Mouse (Mus musculus): ENCODE results near the gene Zbtb16. TPM values are rescaled to one million over a fixed set of nuclear protein-coding genes. Genes with fewer than 3 reads are reported as not detected.

Zbtb16 gene
- total and polyA plus RNA-seq, 3 experiments, result 0.34 to 3.0 (median 0.90) TPM

DNA sequence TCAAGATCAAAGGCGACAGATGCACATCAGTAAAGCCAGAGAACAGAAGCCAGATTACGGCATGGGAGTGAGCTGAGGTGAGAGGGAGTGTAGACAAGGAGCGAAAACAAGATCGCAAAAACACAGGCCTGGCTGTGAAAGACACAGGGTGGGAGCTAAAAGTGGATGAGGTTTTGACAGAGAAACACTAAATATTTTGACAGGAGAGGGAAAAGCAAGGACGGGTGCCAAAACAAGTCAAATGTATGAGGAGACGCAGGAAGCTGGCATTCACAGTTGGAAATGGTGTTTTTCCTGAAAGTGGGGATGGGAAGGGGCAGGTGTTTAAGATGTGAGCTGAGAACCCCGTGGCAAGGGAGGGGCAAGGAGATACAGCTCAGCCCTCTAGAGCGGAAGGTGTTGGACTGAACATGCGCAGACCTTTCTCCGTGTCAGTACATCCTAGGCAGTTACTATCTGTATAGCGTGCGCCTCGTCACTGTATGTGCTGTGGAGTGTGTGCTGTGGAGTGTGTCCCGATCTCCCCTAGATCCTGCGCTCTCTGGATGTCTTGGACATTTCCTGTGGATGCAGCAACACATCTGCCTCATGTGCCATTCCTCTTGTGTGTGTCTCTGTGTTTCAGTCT, 197.7 kb downstream of the Zbtb16 start:
- Histone ChIP-seq H3K4me1 (ENCODE audit: control insufficient read depth in 1 of 2, insufficient read depth in 2 of 2) (peaks cover 3 to 6% of the 10 kb centered on the region in 2 experiments; a peak in 1 of 4 replicates), H3K36me3 (replicated peaks in 1 of 2; ENCODE audit: control insufficient read depth in 1 of 2, insufficient read depth in 1 of 2, low read length in 1 of 2) (no peaks in the 10 kb centered on the region), H3K79me2 (replicated peaks; ENCODE audit: control insufficient read depth, extremely low read depth, insufficient read depth, poor library complexity, severe bottlenecking) (no peaks in the 10 kb centered on the region), H3K9me3 (replicated peaks; ENCODE audit: low read length) (peaks cover 2% of the 10 kb centered on the region), H3K9ac (ENCODE audit: insufficient read depth, low read depth) (no peak overlapping the region), H3K4me2 (ENCODE audit: insufficient read depth, low read depth, poor library complexity, severe bottlenecking) (no peak overlapping the region), H3K27me3 (replicated peaks) (peaks cover 62% of the 10 kb centered on the region), H3K4me3 (replicated peaks in 1 of 3; ENCODE audit: low read depth in 2 of 3, low read length in 2 of 3, poor library complexity in 1 of 3) (no peak overlapping the region), H3K27ac (ENCODE audit: insufficient read depth, low read depth) (no peak overlapping the region)
- TF ChIP-seq ZC3H11A (IDR thresholded peaks at IDR 0.05; ENCODE audit: low read depth, low read length), result no peak
- no peak for TF ChIP-seq MEF2A (IDR thresholded peaks at IDR 0.05; ENCODE audit: borderline replicate concordance, low read depth, low read length)
- TF ChIP-seq JUND (conservative IDR thresholded peaks at IDR 0.05; ENCODE audit: low read depth, low read length), result no peak
- no peak for TF ChIP-seq TBP (conservative IDR thresholded peaks at IDR 0.05; ENCODE audit: low read depth, low read length)
- no peak for TF ChIP-seq GABPA (IDR thresholded peaks at IDR 0.05; ENCODE audit: insufficient replicate concordance, low read depth, low read length)
- TF ChIP-seq POLR2A (IDR thresholded peaks at IDR 0.05; ENCODE audit: low read depth, low read length), result no peak
- TF ChIP-seq RCOR1 (conservative IDR thresholded peaks at IDR 0.05; ENCODE audit: low read depth, low read length), result no peak
- no peak for TF ChIP-seq ZNF384 (IDR thresholded peaks at IDR 0.05; ENCODE audit: low read depth, low read length)
- TF ChIP-seq UBTF (IDR thresholded peaks at IDR 0.05; ENCODE audit: low read depth, low read length), result no peak
- TF ChIP-seq ZKSCAN1 (IDR thresholded peaks at IDR 0.05; ENCODE audit: borderline replicate concordance, low read depth, low read length), result no peak
- TF ChIP-seq SIN3A (IDR thresholded peaks at IDR 0.05; ENCODE audit: low read length), result no peak
- no peak for TF ChIP-seq IRF4 (IDR thresholded peaks at IDR 0.05; ENCODE audit: low read depth, low read length)
- no peak for TF ChIP-seq MAX (IDR thresholded peaks at IDR 0.05; ENCODE audit: low read length)
- no peak for TF ChIP-seq E2F4 (IDR thresholded peaks at IDR 0.05; ENCODE audit: insufficient replicate concordance, low read depth, low read length)
- no peak for TF ChIP-seq JUN (IDR thresholded peaks at IDR 0.05; ENCODE audit: insufficient read depth, low read depth, low read length)
- TF ChIP-seq TCF12 (IDR thresholded peaks at IDR 0.05; ENCODE audit: low read depth, low read length), result no peak
- no peak for TF ChIP-seq MXI1 (IDR thresholded peaks at IDR 0.05; ENCODE audit: low read depth, low read length)
- no peak for TF ChIP-seq ELF1 (IDR thresholded peaks at IDR 0.05; ENCODE audit: low read depth, low read length)
- no peak for DNase-seq (ENCODE audit: extremely low read depth)
- in situ Hi-C loops (cut with MboI; ENCODE audit: low pct_ligation_motif_present, low pct_unique_long_range_greater_than_20kb, low sequenced_read_pairs), result loop anchor here (25.0 kb wide), 1 partner anchor 849 kb away; the partner anchor contains the start of gene Ttc12
- dilution Hi-C loops (cut with MboI; ENCODE audit: extremely low pct_ligation_motif_present, extremely low pct_unique_long_range_greater_than_20kb, low sequenced_read_pairs), result no loop called here

DNA sequence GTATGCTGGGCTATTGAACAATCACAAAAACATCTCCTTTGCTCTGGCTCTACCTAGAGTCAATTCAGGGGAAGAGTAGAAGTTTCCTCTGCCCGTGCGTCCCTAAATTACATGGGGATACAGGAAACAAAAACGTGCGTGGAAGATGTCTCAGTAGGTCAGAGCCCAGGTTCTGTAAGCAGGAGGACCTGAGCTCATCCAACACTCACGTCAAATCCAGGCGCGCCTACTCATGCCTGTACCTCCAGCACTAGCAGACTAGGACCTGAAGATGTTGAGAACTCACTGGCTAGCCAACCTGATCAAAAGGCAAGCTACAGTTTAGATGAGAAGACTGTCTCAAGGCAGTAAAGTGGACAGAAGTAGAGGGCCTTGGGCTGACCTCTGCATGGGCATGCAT, 198.9 kb downstream of the Zbtb16 start:
- Histone ChIP-seq H3K4me2 (ENCODE audit: insufficient read depth, low read depth, poor library complexity, severe bottlenecking) (no peak overlapping the region), H3K27me3 (replicated peaks) (peaks cover 71% of the 10 kb centered on the region), H3K36me3 (replicated peaks in 1 of 2; ENCODE audit: control insufficient read depth in 1 of 2, insufficient read depth in 1 of 2, low read length in 1 of 2) (no peaks in the 10 kb centered on the region), H3K4me1 (ENCODE audit: control insufficient read depth in 1 of 2, insufficient read depth in 2 of 2) (peaks cover 3 to 6% of the 10 kb centered on the region in 2 experiments; a peak in 1 of 4 replicates), H3K27ac (ENCODE audit: insufficient read depth, low read depth) (no peak overlapping the region), H3K9ac (ENCODE audit: insufficient read depth, low read depth) (no peak overlapping the region), H3K4me3 (replicated peaks in 1 of 3; ENCODE audit: low read depth in 2 of 3, low read length in 2 of 3, poor library complexity in 1 of 3) (no peak overlapping the region), H3K79me2 (replicated peaks; ENCODE audit: control insufficient read depth, extremely low read depth, insufficient read depth, poor library complexity, severe bottlenecking) (no peaks in the 10 kb centered on the region), H3K9me3 (replicated peaks; ENCODE audit: low read length) (no peaks in the 10 kb centered on the region)
- dilution Hi-C loops (cut with MboI; ENCODE audit: extremely low pct_ligation_motif_present, extremely low pct_unique_long_range_greater_than_20kb, low sequenced_read_pairs) (no loop called here), in situ Hi-C loops (cut with MboI; ENCODE audit: low pct_ligation_motif_present, low pct_unique_long_range_greater_than_20kb, low sequenced_read_pairs) (loop anchor here (25.0 kb wide), 1 partner anchor 850 kb away; the partner anchor contains the start of gene Ttc12)
- TF ChIP-seq UBTF (IDR thresholded peaks at IDR 0.05; ENCODE audit: low read depth, low read length) (no peak), CTCF (conservative IDR thresholded peaks at IDR 0.05 in 1 of 2, IDR thresholded peaks at IDR 0.05 in 1 of 2; ENCODE audit: low read depth in 2 of 2, low read length in 2 of 2) (no peak), HCFC1 (IDR thresholded peaks at IDR 0.05; ENCODE audit: low read depth, low read length) (no peak), ZMIZ1 (IDR thresholded peaks at IDR 0.05; ENCODE audit: low read depth, low read length) (no peak), ZNF384 (IDR thresholded peaks at IDR 0.05; ENCODE audit: low read depth, low read length) (no peak), KAT2A (IDR thresholded peaks at IDR 0.05; ENCODE audit: insufficient replicate concordance, low read length) (no peak), JUND (conservative IDR thresholded peaks at IDR 0.05; ENCODE audit: low read depth, low read length) (no peak), POLR2AphosphoS2 (IDR thresholded peaks at IDR 0.05; ENCODE audit: low read depth, low read length) (no peak), ETS1 (conservative IDR thresholded peaks at IDR 0.05; ENCODE audit: low read depth, low read length) (no peak), NRF1 (IDR thresholded peaks at IDR 0.05; ENCODE audit: low read depth, low read length) (no peak), IRF4 (IDR thresholded peaks at IDR 0.05; ENCODE audit: low read depth, low read length) (no peak), SMC3 (IDR thresholded peaks at IDR 0.05; ENCODE audit: low read depth, low read length) (no peak), CHD1 (IDR thresholded peaks at IDR 0.05; ENCODE audit: low read depth, low read length) (no peak)
- no peak for DNase-seq (ENCODE audit: extremely low read depth)
